Mouse (Mus musculus): ENCODE measurements around the gene Ikzf3. TPM values are rescaled to one million over a fixed set of nuclear protein-coding genes. Genes with fewer than 3 reads are reported as not detected.

The Ikzf3 gene
- polyA plus RNA-seq, 1 experiment from 2014 or later: not detected

DNA sequence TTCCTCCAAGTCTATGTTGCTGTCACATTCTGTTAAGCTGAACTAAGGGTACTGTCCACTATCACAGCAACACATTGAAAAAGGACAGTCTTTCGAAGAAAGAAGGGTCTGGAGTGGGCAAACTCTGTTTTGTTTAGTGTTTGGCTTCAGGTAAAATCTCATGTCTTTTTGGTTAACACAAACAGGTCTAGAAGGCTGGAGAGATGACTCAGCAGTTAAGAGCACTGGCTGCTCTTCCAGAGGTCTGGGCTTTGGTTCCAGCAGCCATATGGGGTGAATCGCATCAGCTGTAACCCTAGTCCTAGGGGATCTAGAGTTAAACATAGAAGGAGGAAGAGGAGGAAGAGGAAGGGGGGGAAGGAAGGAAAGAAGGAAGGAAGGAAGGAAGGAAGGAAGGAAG is 60.1 kb downstream of the Ikzf3 start:
- Histone ChIP-seq H3K9me3 (ENCODE audit: control insufficient read depth, low read length) (no peaks in the 10 kb centered on the region), H3K4me2 (ENCODE audit: low read depth) (no peak overlapping the region), H3K4me3 (ENCODE audit: low read depth, low read length) (no peak overlapping the region), H3K27me3 (ENCODE audit: control insufficient read depth, insufficient read depth, low read length) (no peaks in the 10 kb centered on the region), H3K9ac (ENCODE audit: low read length) (no peak overlapping the region), H3K36me3 (ENCODE audit: control insufficient read depth, insufficient read depth, low read length) (no peaks in the 10 kb centered on the region), H3K4me1 (ENCODE audit: control insufficient read depth, insufficient read depth, low read length) (no peaks in the 10 kb centered on the region), H3K27ac (ENCODE audit: low read depth, low read length) (no peak overlapping the region)
- ATAC-seq (ENCODE audit: insufficient read depth, low FRiP score, low TSS enrichment) (no peak), DNase-seq (ENCODE audit: low spot score) (no peak)
- 94% methylated on average over 2 of the region's 2 CpGs for whole genome bisulfite sequencing

DNA sequence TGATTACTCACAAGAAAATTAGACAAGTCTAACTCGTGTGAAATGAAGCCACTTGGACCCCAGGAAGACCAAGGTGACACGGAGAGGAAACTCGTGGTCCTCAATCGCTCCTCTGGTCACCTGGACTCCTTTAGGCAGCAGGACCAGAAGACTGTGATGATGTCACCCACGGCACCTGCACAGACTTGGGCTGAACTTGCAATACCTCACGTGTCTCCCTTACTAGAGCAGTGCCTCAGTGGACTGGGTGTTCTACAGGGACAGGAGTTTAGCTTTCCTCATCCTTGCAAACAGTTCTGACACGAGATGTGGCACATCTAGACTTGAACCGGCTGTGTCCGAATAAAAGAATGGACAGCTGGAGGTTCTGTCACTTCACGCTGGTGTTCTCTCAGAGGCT is 63.8 kb downstream of the Ikzf3 start:
- no peak overlapping the region for H3K4me3 ChIP-seq (ENCODE audit: low read depth, low read length)
- ATAC-seq (ENCODE audit: insufficient read depth, low FRiP score, low TSS enrichment) (no peak), DNase-seq (ENCODE audit: low spot score) (no peak)
- no peaks in the 10 kb centered on the region for H3K36me3 ChIP-seq (ENCODE audit: control insufficient read depth, insufficient read depth, low read length)
- 83% methylated on average over 10 of the region's 10 CpGs for WGBS
- H3K27ac ChIP-seq (ENCODE audit: low read depth, low read length): no peak overlapping the region
- H3K27me3 ChIP-seq (ENCODE audit: control insufficient read depth, insufficient read depth, low read length): no peaks in the 10 kb centered on the region
- H3K9ac ChIP-seq (ENCODE audit: low read length): no peak overlapping the region
- H3K9me3 ChIP-seq (ENCODE audit: control insufficient read depth, low read length): no peaks in the 10 kb centered on the region
- no peak overlapping the region for H3K4me2 ChIP-seq (ENCODE audit: low read depth)
- no peaks in the 10 kb centered on the region for H3K4me1 ChIP-seq (ENCODE audit: control insufficient read depth, insufficient read depth, low read length)

DNA sequence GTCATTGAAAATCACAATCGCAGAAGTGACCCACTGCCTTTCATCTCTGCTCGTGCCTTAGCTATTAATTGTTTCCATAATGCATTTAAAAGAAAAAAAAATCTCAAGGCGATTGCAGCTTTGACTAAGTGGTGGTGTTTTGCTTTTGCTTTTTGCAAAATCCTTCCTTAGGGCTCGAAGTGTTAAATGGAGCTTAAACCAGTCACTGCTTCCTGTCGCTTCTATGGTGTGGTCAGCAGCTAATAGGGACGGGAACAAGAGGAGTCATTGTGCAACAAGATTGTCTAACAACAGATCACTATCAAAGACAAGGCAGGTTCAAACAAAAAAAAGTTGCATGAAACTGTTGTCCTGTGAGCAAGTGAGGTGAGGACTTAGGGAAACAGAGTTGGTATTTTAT is 64.6 kb downstream of the Ikzf3 start:
- Histone ChIP-seq H3K4me1 (ENCODE audit: control insufficient read depth, insufficient read depth, low read length) (no peaks in the 10 kb centered on the region), H3K9me3 (ENCODE audit: control insufficient read depth, low read length) (no peaks in the 10 kb centered on the region), H3K36me3 (ENCODE audit: control insufficient read depth, insufficient read depth, low read length) (no peaks in the 10 kb centered on the region), H3K9ac (ENCODE audit: low read length) (no peak overlapping the region), H3K4me3 (ENCODE audit: low read depth, low read length) (no peak overlapping the region), H3K4me2 (ENCODE audit: low read depth) (no peak overlapping the region), H3K27me3 (ENCODE audit: control insufficient read depth, insufficient read depth, low read length) (no peaks in the 10 kb centered on the region), H3K27ac (ENCODE audit: low read depth, low read length) (no peak overlapping the region)
- 69% methylated on average over 6 of the region's 6 CpGs for WGBS
- ATAC-seq (ENCODE audit: insufficient read depth, low FRiP score, low TSS enrichment) (no peak), DNase-seq (ENCODE audit: low spot score) (no peak)

DNA sequence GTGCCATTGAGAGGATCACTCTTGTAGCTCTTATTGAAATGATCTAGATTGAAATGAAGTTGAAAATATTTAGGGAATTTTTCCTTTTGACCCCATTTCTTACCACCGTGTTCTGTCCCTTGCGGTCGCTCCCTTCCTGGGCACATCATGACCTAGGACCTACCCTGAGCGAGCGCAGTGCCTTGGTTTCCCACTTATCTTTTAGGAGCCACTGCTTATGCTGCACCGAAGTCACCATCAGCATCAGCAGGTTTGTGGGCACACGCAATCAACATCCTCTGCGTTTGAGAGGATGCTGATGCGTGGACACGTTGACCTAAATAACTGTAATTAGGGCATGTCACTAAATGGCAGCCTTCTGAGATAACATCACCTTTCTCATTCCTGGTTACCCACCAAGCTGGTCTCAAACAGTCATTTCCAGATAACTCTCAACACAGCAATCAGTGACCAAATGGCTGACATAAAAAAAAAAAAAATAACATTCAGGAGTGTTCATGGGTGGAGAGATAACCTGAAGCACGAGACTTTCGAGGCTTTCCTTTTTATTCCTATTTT is 65.8 kb downstream of the Ikzf3 start:
- Histone ChIP-seq H3K36me3 (ENCODE audit: control insufficient read depth, insufficient read depth, low read length) (no peaks in the 10 kb centered on the region), H3K9ac (ENCODE audit: low read length) (no peak overlapping the region), H3K4me3 (ENCODE audit: low read depth, low read length) (no peak overlapping the region), H3K27ac (ENCODE audit: low read depth, low read length) (no peak overlapping the region), H3K9me3 (ENCODE audit: control insufficient read depth, low read length) (no peaks in the 10 kb centered on the region), H3K4me2 (ENCODE audit: low read depth) (no peak overlapping the region), H3K27me3 (ENCODE audit: control insufficient read depth, insufficient read depth, low read length) (no peaks in the 10 kb centered on the region), H3K4me1 (ENCODE audit: control insufficient read depth, insufficient read depth, low read length) (no peaks in the 10 kb centered on the region)
- no peak for ATAC-seq (ENCODE audit: insufficient read depth, low FRiP score, low TSS enrichment)
- DNase-seq (ENCODE audit: low spot score): no peak
- 90% methylated on average over 12 of the region's 12 CpGs for WGBS

DNA sequence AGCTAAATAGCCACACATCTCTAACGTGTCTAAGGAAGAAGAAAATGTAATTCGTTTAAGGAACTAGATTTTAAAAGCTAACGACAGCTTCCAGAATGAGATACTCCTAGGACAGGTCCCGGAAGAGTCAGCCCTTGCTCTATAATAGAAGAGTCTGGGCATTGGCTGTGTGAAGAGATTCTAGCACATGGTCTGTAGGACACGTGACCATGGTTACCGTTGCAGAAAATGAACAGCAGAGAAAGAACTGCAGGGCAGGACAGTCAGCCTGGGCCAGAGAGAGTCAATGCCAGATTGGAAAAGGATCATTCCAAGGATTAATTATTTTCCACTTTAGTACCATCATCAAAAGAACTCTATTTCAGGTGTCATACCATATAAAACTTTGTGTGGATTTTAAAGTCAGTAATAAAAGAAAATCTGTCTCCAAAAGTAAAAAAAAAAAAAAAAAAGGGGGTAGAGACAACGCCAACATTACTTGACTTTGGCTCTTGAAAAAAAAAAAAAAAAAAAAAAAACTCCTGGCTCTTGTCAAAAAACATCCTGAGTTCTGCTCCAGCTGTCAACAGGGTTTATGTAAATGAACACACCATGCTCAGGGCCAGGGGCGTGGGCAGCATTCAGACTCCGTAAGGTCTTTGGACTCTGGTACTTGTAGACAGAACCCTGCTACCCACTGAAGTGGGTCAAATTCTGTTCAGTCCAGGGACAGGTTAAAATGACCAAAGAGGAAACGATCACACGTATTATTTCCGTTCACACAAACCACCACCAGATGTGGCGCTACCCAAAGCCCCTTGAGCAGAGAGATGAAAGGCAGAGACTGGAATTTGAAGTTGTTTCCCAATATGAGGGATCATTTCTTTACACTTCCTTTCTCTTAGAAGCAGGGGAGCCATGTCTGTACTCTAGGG is 66.5 kb downstream of the Ikzf3 start:
- Histone ChIP-seq H3K4me3 (ENCODE audit: low read depth, low read length) (no peak overlapping the region), H3K9me3 (ENCODE audit: control insufficient read depth, low read length) (no peaks in the 10 kb centered on the region), H3K4me1 (ENCODE audit: control insufficient read depth, insufficient read depth, low read length) (no peaks in the 10 kb centered on the region), H3K4me2 (ENCODE audit: low read depth) (no peak overlapping the region), H3K27ac (ENCODE audit: low read depth, low read length) (no peak overlapping the region), H3K36me3 (ENCODE audit: control insufficient read depth, insufficient read depth, low read length) (no peaks in the 10 kb centered on the region), H3K27me3 (ENCODE audit: control insufficient read depth, insufficient read depth, low read length) (no peaks in the 10 kb centered on the region), H3K9ac (ENCODE audit: low read length) (no peak overlapping the region)
- no peak for ATAC-seq (ENCODE audit: insufficient read depth, low FRiP score, low TSS enrichment)
- DNase-seq (ENCODE audit: low spot score): no peak
- WGBS: 87% methylated on average over 13 of the region's 13 CpGs

DNA sequence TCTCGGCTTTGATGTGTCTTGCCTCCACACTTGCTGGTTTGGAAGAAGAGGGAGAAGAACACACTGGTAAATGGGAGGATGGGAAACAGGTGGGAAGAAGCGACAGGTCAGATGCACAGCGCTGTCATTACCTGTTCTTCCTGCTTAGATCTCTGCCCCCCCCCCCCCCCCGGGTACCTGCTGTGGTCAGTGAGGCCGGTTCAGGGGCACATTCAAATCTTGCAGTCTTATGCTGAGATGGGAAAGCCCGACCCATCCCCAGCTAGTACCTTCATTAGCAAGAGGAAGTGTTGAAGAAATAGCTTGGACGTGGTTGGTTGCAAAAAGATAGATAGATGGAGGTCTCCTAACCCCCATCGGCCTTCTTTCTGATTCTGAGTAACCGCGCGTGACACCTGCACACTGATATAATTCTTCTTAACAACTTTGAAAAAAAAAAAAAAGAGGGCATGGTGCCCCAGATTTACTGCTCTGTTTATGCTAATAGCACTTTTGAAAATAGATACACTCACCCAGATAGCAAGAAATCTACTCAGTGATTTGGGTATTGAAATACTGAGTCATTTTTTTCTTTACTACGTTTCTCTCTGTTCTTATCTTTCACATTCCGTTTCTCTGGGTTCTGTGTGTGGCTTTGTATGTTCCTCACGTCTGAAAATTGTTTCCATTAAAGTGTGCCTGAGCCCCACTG is 68.7 kb downstream of the Ikzf3 start:
- Histone ChIP-seq H3K27ac (ENCODE audit: low read depth, low read length) (no peak overlapping the region), H3K4me3 (ENCODE audit: low read depth, low read length) (no peak overlapping the region), H3K4me2 (ENCODE audit: low read depth) (no peak overlapping the region), H3K36me3 (ENCODE audit: control insufficient read depth, insufficient read depth, low read length) (no peaks in the 10 kb centered on the region), H3K9ac (ENCODE audit: low read length) (no peak overlapping the region), H3K4me1 (ENCODE audit: control insufficient read depth, insufficient read depth, low read length) (no peaks in the 10 kb centered on the region), H3K27me3 (ENCODE audit: control insufficient read depth, insufficient read depth, low read length) (no peaks in the 10 kb centered on the region), H3K9me3 (ENCODE audit: control insufficient read depth, low read length) (no peaks in the 10 kb centered on the region)
- WGBS: 72% methylated on average over 14 of the region's 14 CpGs
- ATAC-seq (ENCODE audit: insufficient read depth, low FRiP score, low TSS enrichment): no peak
- no peak for DNase-seq (ENCODE audit: low spot score)

DNA sequence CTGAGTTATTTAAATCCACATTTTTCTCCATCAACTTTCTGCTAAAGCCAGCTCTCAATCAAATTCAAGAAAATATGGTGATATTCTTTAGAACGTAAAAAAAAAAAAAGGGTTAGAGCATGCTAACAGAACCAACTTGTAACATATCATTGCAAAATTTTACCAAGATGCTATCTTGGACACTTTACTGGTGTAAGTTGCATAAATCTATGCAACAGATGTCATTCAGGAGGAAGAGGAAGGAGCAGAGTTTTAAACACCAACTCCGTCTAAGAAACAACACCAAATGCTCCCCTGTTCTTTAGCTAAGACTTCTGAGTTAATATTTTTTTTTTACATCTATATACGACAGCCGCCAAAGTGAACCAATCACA is 69.4 kb downstream of the Ikzf3 start:
- H3K9me3 ChIP-seq (ENCODE audit: control insufficient read depth, low read length): no peaks in the 10 kb centered on the region
- H3K9ac ChIP-seq (ENCODE audit: low read length): no peak overlapping the region
- no peak for DNase-seq (ENCODE audit: low spot score)
- no peaks in the 10 kb centered on the region for H3K4me1 ChIP-seq (ENCODE audit: control insufficient read depth, insufficient read depth, low read length)
- H3K4me2 ChIP-seq (ENCODE audit: low read depth): no peak overlapping the region
- H3K36me3 ChIP-seq (ENCODE audit: control insufficient read depth, insufficient read depth, low read length): no peaks in the 10 kb centered on the region
- no peaks in the 10 kb centered on the region for H3K27me3 ChIP-seq (ENCODE audit: control insufficient read depth, insufficient read depth, low read length)
- ATAC-seq (ENCODE audit: insufficient read depth, low FRiP score, low TSS enrichment): no peak
- H3K27ac ChIP-seq (ENCODE audit: low read depth, low read length): no peak overlapping the region
- 84% methylated on average over 4 of the region's 4 CpGs for WGBS
- H3K4me3 ChIP-seq (ENCODE audit: low read depth, low read length): no peak overlapping the region

DNA sequence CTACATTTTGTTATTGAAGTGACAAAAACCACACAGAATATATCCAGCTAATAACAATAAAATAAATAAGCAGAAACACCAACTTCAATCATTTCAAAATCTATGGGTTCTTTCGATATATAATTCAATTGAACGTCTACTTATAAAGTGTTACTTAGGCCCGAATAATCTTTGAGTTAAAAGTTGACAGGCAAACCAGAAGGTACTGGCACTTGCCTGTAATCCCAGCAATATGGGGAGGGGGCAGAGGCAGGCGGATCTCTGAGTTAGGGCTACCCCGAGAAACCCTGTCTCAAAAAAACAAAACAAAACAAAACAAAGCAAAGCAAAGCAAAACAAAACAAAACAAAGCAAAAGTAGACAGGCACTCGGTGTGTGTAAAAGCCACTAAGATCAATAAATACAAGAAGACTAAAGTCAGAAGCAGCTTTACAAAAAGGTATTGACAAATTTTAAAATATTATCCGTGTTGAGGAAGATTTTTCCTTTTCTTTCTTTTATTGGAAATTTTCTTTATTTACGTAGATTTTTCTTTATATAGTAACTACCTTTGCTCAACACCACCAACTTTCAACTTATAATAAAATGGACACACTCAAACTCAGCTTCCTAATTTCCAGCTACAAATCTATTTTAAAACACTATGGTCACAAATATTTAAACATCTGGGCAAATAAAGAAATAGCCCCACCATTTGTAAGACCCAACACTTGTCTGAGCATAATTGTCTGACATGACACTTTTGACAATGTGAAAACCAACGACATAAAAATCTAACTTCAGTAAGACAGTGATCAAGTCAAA is 70.0 kb downstream of the Ikzf3 start:
- H3K4me2 ChIP-seq (ENCODE audit: low read depth): no peak overlapping the region
- ATAC-seq (ENCODE audit: insufficient read depth, low FRiP score, low TSS enrichment) (no peak), DNase-seq (ENCODE audit: low spot score) (no peak)
- no peaks in the 10 kb centered on the region for H3K9me3 ChIP-seq (ENCODE audit: control insufficient read depth, low read length)
- H3K27ac ChIP-seq (ENCODE audit: low read depth, low read length): no peak overlapping the region
- H3K27me3 ChIP-seq (ENCODE audit: control insufficient read depth, insufficient read depth, low read length): no peaks in the 10 kb centered on the region
- 87% methylated on average over 9 of the region's 9 CpGs for WGBS
- no peaks in the 10 kb centered on the region for H3K36me3 ChIP-seq (ENCODE audit: control insufficient read depth, insufficient read depth, low read length)
- no peak overlapping the region for H3K9ac ChIP-seq (ENCODE audit: low read length)
- H3K4me1 ChIP-seq (ENCODE audit: control insufficient read depth, insufficient read depth, low read length): no peaks in the 10 kb centered on the region
- no peak overlapping the region for H3K4me3 ChIP-seq (ENCODE audit: low read depth, low read length)
